Mouse (Mus musculus): ENCODE results near the gene Gm9944.

The Gm9944 gene

GRCm38 (mm10) chr4:144453217-144453616 lies at the start of gene Gm9944:
TSS of gene Gm9944 (minus strand) at chr4:144453317.
- DNase-seq = no peak

DNA sequence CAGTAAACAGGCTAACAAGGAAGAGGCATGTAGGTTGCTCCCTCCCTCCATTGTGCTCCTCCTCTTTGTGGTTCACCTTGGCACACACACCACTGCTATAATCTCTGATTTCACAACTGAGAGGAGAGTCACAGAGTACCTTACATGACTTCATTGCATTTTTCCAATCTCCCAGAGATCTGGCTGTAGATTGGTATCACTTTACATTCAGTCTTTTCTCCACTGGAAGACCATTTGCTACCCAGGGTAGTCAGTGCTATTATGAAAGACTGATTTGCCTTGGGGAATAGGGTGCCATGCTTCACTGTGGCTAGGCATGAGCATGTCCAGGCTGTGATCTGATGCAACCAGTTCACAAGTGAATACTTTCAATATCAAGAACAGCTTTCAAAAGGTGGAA lies 40.2 kb upstream of the Gm9944 start:
- no peak for DNase-seq

GRCm38 (mm10) chr4:144468091-144468490 lies 15.0 kb upstream of the Gm9944 start:
- DNase-seq = no peak

DNA sequence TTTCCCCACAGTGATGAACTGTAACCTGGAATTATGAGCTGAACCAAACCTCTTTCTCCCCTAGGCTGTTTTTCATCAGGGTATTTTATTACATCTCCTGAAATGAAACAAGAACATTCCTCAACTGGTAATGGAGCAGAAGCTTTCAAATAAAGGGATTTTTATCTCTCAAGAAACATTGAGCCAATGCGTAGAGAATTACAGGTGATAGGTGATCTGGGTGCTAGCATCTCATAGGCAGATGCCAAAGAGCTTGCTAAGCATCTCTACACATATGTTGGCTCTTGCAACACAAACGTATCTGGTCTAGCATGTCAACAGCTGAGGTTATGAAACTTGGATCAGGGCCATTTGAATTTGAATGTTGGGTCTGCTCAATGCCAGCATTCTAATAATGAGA lies 12.1 kb upstream of the Gm9944 start:
- no peak for DNase-seq

DNA sequence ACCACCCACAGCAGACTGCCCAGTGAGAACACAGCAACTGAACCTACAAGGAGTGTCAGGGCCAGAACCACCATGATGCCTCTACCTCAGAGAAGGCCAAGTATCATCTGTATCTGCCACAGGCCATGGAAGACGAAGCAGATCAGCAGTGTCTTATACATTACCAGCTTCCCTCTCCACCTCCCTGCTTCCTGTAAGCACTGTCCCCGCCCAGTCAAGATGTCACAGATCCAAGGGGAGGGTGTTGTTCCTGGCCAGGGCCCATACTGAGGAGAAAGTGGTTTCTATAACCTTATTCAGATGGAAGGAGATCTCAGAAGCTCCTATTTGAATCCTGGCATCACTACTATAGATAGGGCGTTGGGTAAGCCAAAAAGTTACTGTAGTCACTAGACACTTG lies 10.5 kb upstream of the Gm9944 start, which contains the start of gene Aadacl3:
Gene Aadacl3, minus strand, starts transcription at position 101 of the 400 bp plus-strand sequence.
- no peak for DNase-seq

GRCm38 (mm10) chr4:144448546-144448945 lies 4.6 kb downstream of the Gm9944 start:
- no peak for DNase-seq

GRCm38 (mm10) chr4:144441582-144441981 lies 11.5 kb downstream of the Gm9944 start:
- no peak for DNase-seq

GRCm38 (mm10) chr4:144441095-144441494 lies 12.0 kb downstream of the Gm9944 start:
- DNase-seq = no peak

DNA sequence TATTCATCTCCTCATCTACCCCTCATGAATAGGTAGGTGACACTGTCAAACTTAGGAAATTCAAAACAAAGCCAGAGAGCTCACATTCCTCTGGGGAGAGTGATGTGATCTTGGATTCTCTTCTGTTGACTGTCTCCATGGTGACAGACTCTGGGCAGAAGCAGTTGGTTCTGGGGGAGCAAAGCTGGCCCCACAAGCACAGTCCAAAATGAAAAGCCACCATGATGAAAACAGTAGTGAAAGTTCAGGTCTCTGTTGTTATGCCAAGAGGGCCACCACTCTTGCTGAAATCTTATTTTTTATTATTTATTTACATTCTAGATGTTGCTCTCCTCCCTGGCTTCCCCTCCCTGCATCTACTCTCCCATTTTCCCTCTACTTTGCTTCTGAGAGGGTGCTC lies 14.4 kb downstream of the Gm9944 start, which contains the start of gene 1700012P22Rik:
Gene 1700012P22Rik, minus strand, starts transcription at position 101 of the 400 bp plus-strand sequence.
- no peak for DNase-seq

GRCm38 (mm10) chr4:144433216-144433615 lies 19.9 kb downstream of the Gm9944 start:
- no peak for DNase-seq

GRCm38 (mm10) chr4:144430723-144431122 lies 22.4 kb downstream of the Gm9944 start:
- DNase-seq = no peak

DNA sequence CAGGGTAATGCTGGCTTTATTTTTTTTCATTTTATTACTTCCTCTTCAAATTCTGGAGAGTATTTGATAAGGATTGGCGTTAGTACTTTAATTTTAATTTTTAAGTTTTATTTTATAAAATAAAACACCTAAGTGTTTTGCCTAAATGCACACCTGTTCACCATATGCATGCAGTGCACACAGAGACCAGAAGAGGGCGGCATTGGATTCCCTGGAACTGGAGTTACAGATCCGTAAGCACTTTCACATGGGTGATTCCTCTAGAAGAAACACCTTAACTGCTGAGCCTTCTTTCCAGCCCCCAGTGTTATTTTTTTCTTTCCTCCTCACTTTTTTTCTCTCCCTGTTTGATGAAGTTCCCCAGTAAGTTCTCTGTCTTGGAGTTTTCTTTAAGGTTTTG lies 24.2 kb downstream of the Gm9944 start:
- DNase-seq = no peak

DNA sequence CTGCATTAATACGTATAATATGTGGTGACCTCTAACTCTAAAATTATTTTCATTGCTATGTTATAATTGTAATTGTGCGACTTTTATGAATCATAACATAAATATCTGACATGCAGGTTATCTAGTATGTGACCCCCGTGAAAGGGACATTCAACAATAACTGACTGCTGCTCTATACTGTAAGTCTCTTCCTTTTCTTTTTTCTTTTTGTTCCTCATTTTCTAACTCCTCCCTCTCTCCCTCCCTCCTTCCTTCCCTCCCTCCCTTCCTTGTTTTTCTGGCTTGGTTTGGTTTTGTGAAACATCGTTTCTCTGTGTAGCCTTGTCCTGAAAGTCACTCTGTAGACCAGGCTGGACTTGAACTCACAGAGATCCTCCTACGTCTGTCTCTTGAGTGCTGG lies 28.5 kb downstream of the Gm9944 start:
- DNase-seq = no peak

- DNase-seq = no peak
These were observed 32.5 kb downstream of the Gm9944 start for GRCm38 (mm10) chr4:144420644-144421043.

GRCm38 (mm10) chr4:144408290-144408689 lies 44.8 kb downstream of the Gm9944 start, which contains the start of gene Pramef12:
TSS of gene Pramef12 (minus strand) at chr4:144408464.
- DNase-seq = no peak

GRCm38 (mm10) chr4:144406261-144406660 lies 46.9 kb downstream of the Gm9944 start:
- no peak for DNase-seq

DNA sequence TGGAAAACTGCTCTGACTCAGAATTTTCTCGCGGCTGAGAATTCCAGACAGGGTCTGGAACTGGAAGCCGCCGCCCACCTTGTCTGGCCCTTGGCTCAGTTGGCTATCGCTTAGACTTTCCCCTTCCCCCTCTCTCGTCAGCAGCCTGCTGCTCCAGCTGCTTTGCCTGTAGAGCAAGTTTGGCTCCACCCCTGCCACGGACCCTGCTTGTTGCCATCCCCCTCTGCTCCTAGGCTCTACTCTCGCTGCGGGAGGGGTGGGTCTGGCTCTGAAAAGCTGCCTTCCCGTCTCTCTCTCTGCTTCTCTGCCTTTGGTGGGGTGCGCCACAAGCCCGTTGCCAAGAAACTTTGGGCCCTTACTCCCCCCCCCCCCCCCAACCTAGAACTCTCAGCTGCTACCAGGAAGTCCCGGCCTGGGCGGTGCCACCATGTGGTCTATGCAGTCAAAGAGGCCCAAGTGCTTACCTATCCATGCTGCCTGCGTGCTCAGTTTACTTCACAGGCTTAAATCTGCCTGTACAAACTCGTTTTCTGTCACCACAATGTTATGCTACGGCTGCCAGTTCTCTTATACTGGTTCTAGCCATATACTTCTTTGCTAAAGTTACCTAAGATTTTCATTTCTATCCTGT lies 48.5 kb downstream of the Gm9944 start:
- DNase-seq = no peak
